Mouse (Mus musculus) hindbrain, embryonic 11.5 days (tissue): ENCODE data around the gene Wwc2. TPM values are rescaled to one million over a fixed set of nuclear protein-coding genes. Genes with fewer than 3 reads are reported as not detected.

ENCODE experiments used
- ATAC-seq: fragments of 200-750 bp; cut with Nextera tagmentation; 2 replicates; pipeline ENCODE4 v1.8.0; 2017; ENCODE audit warnings: mild to moderate bottlenecking, moderate TSS enrichment, moderate library complexity; ENCODE audit not compliant: low FRiP score
- DNase-seq: peaks from one replicate; pipeline ENCODE4 v3.0.0-alpha.2; 2015; ENCODE audit warnings: low spot score
- H3K27ac ChIP-seq: fragments of 300-500 bp; sonication (generic); 2 replicates; pipeline ENCODE4 v1.5.1; 2014; ENCODE audit warnings: mild to moderate bottlenecking, low read depth, low read length
- H3K27me3 ChIP-seq: fragments of 300-500 bp; sonication (generic); 2 replicates; pipeline ENCODE4 v1.6.1; 2014; ENCODE audit warnings: mild to moderate bottlenecking, low read length, moderate library complexity, mixed read lengths; ENCODE audit not compliant: control insufficient read depth, insufficient read depth
- H3K36me3 ChIP-seq: fragments of 300-500 bp; sonication (generic); 2 replicates; pipeline ENCODE4 v1.6.1; 2014; ENCODE audit warnings: mild to moderate bottlenecking, low read length, moderate library complexity, mixed read lengths; ENCODE audit not compliant: control insufficient read depth, insufficient read depth
- H3K4me1 ChIP-seq: fragments of 300-500 bp; sonication (generic); replicated peaks from 2 replicates; pipeline ENCODE4 v1.6.1; 2014; ENCODE audit warnings: low read length, mixed read lengths; ENCODE audit not compliant: control insufficient read depth, insufficient read depth
- H3K4me2 ChIP-seq: fragments of 300-500 bp; sonication (generic); replicated peaks from 2 replicates; pipeline ENCODE4 v1.6.1; 2014; ENCODE audit warnings: mild to moderate bottlenecking, low read depth, low read length
- H3K4me3 ChIP-seq: fragments of 300-500 bp; sonication (generic); 2 replicates; pipeline ENCODE4 v1.5.1; 2014; ENCODE audit warnings: low read depth, low read length
- H3K9ac ChIP-seq: fragments of 300-500 bp; sonication (generic); 2 replicates; pipeline ENCODE4 v1.6.1; 2014; ENCODE audit warnings: low read depth, low read length
- H3K9me3 ChIP-seq: fragments of 300-500 bp; sonication (generic); 2 replicates; pipeline ENCODE4 v1.6.1; 2016; ENCODE audit warnings: low read length; ENCODE audit not compliant: control insufficient read depth
- WGBS: fragments of 180-500 bp; shearing (Covaris S2); extraction: QIAGEN DNeasy Blood & Tissue Kit; methylation state at CpG from one replicate; pipeline ENCODE4 v1.1.7; 2014; 5-methylcytosine and 5-hydroxymethylcytosine counted together
- polyA plus RNA-seq: library from polyadenylated mRNA; unstranded; fragments of >200 nt; fragmentation: Nextera tagmentation; extraction: Ambion mirVana; gene quantifications from 2 replicates; pipeline ENCODE4 v1.2.1, GENCODE M21; 2014

The Wwc2 gene
- polyA plus RNA-seq, 1 experiment from 2014 or later, result 10.0 TPM

GRCm38 (mm10) chr8:47929615-47930014, 61.1 kb downstream of the Wwc2 start:
- H3K4me3 ChIP-seq, result no peak overlapping the region
- no peak overlapping the region for H3K4me2 ChIP-seq
- 93% methylated on average over 12 of the region's 12 CpGs for WGBS
- no peaks in the 10 kb centered on the region for H3K36me3 ChIP-seq
- peaks cover 3% of the 10 kb centered on the region for H3K4me1 ChIP-seq
- DNase-seq (no peak), ATAC-seq (no peak)
- no peaks in the 10 kb centered on the region for H3K27me3 ChIP-seq
- H3K9ac ChIP-seq, result no peak overlapping the region
- H3K9me3 ChIP-seq, result no peaks in the 10 kb centered on the region
- no peak overlapping the region for H3K27ac ChIP-seq

- no peak overlapping the region for H3K27ac ChIP-seq
- no peak overlapping the region for H3K9ac ChIP-seq
- DNase-seq (no peak), ATAC-seq (no peak)
- H3K36me3 ChIP-seq, result no peaks in the 10 kb centered on the region
- 90% methylated on average over 12 of the region's 12 CpGs for WGBS
- H3K27me3 ChIP-seq, result no peaks in the 10 kb centered on the region
- H3K9me3 ChIP-seq, result no peaks in the 10 kb centered on the region
- no peak overlapping the region for H3K4me2 ChIP-seq
- peaks cover 3% of the 10 kb centered on the region for H3K4me1 ChIP-seq
- no peak overlapping the region for H3K4me3 ChIP-seq
Observed at GRCm38 (mm10) chr8:47928604-47929185, 62.0 kb downstream of the Wwc2 start.

- Histone ChIP-seq H3K27me3 (no peaks in the 10 kb centered on the region), H3K27ac (no peak overlapping the region), H3K36me3 (no peaks in the 10 kb centered on the region), H3K4me3 (no peak overlapping the region), H3K9ac (no peak overlapping the region), H3K9me3 (no peaks in the 10 kb centered on the region), H3K4me1 (no peaks in the 10 kb centered on the region), H3K4me2 (no peak overlapping the region)
- 83% methylated on average over 6 of the region's 6 CpGs for WGBS
- no peak for DNase-seq
- ATAC-seq, result no peak
Observed at GRCm38 (mm10) chr8:47924921-47925320, 65.8 kb downstream of the Wwc2 start.

- Histone ChIP-seq H3K36me3 (no peaks in the 10 kb centered on the region), H3K4me3 (no peak overlapping the region), H3K4me1 (no peaks in the 10 kb centered on the region), H3K9me3 (no peaks in the 10 kb centered on the region), H3K4me2 (no peak overlapping the region), H3K27ac (no peak overlapping the region), H3K27me3 (no peaks in the 10 kb centered on the region), H3K9ac (no peak overlapping the region)
- no peak for DNase-seq
- no peak for ATAC-seq
- 82% methylated on average over 10 of the region's 10 CpGs for whole genome bisulfite sequencing
Observed at GRCm38 (mm10) chr8:47922816-47923215, 67.9 kb downstream of the Wwc2 start.

GRCm38 (mm10) chr8:47922011-47922410, 68.7 kb downstream of the Wwc2 start:
- H3K9ac ChIP-seq, result no peak overlapping the region

GRCm38 (mm10) chr8:47920575-47921144, 70.1 kb downstream of the Wwc2 start:
- Histone ChIP-seq H3K27ac (no peak overlapping the region), H3K4me3 (no peak overlapping the region), H3K9ac (no peak overlapping the region), H3K4me2 (no peak overlapping the region), H3K4me1 (no peaks in the 10 kb centered on the region), H3K9me3 (no peaks in the 10 kb centered on the region), H3K36me3 (no peaks in the 10 kb centered on the region), H3K27me3 (no peaks in the 10 kb centered on the region)
- DNase-seq (no peak), ATAC-seq (no peak)
- WGBS, result 97% methylated on average over 6 of the region's 6 CpGs

More at GRCm38 (mm10) chr8:47922011-47922410, 68.7 kb downstream of the Wwc2 start:
- ATAC-seq (no peak), DNase-seq (no peak)
- no peaks in the 10 kb centered on the region for H3K36me3 ChIP-seq
- WGBS, result 76% methylated on average over 4 of the region's 4 CpGs
- H3K4me2 ChIP-seq, result no peak overlapping the region
- no peaks in the 10 kb centered on the region for H3K9me3 ChIP-seq
- H3K27me3 ChIP-seq, result no peaks in the 10 kb centered on the region
- H3K4me1 ChIP-seq, result no peaks in the 10 kb centered on the region
- H3K4me3 ChIP-seq, result no peak overlapping the region
- no peak overlapping the region for H3K27ac ChIP-seq

- no peak overlapping the region for H3K4me2 ChIP-seq
- no peaks in the 10 kb centered on the region for H3K9me3 ChIP-seq
- no peak overlapping the region for H3K4me3 ChIP-seq
- DNase-seq (no peak), ATAC-seq (no peak)
- no peaks in the 10 kb centered on the region for H3K4me1 ChIP-seq
- WGBS, result 83% methylated on average over 19 of the region's 19 CpGs
- no peak overlapping the region for H3K27ac ChIP-seq
- H3K27me3 ChIP-seq, result no peaks in the 10 kb centered on the region
- no peak overlapping the region for H3K9ac ChIP-seq
- H3K36me3 ChIP-seq, result no peaks in the 10 kb centered on the region
Observed at GRCm38 (mm10) chr8:47917060-47918035, 73.4 kb downstream of the Wwc2 start.

- ATAC-seq (no peak), DNase-seq (no peak)
- WGBS, result 90% methylated on average over 2 of the region's 2 CpGs
Observed at GRCm38 (mm10) chr8:47915521-47915920, 75.2 kb downstream of the Wwc2 start.

More at GRCm38 (mm10) chr8:47915521-47915920, 75.2 kb downstream of the Wwc2 start:
- Histone ChIP-seq H3K4me1 (no peaks in the 10 kb centered on the region), H3K36me3 (no peaks in the 10 kb centered on the region), H3K4me3 (no peak overlapping the region), H3K27me3 (no peaks in the 10 kb centered on the region), H3K9me3 (no peaks in the 10 kb centered on the region), H3K9ac (no peak overlapping the region), H3K27ac (no peak overlapping the region), H3K4me2 (no peak overlapping the region)
